Mouse (Mus musculus) cerebellum, adult 2 months (tissue): ENCODE measurements around the gene Rhbdf1. TPM values are rescaled to one million over a fixed set of nuclear protein-coding genes. Genes with fewer than 3 reads are reported as not detected.

Experiments
- DNase-seq, 2 experiments: peaks; one replicate each; pipeline ENCODE4 v3.0.0; 2021
- H3K27ac ChIP-seq: fragments of 200-500 bp; 2 replicates; pipeline ENCODE4 v1.5.1; 2012; ENCODE audit warnings: low read length, control low read depth, inconsistent platforms; ENCODE audit not compliant: insufficient read depth
- H3K27me3 ChIP-seq: fragments of 200-500 bp; 2 replicates; pipeline ENCODE4 v1.6.1; 2012; ENCODE audit warnings: inconsistent platforms, mild to moderate bottlenecking, low read length, moderate library complexity; ENCODE audit not compliant: control insufficient read depth, insufficient read depth
- H3K4me1 ChIP-seq: fragments of 200-500 bp; 2 replicates; pipeline ENCODE4 v1.6.1; 2011; ENCODE audit warnings: low read length; ENCODE audit not compliant: control insufficient read depth, insufficient read depth
- H3K4me3 ChIP-seq: fragments of 200-500 bp; replicated peaks from 2 replicates; pipeline ENCODE3; 2011; ENCODE audit warnings: mild to moderate bottlenecking, low read depth, low read length, control low read depth; ENCODE audit not compliant: insufficient read depth
- CTCF ChIP-seq: fragments of 200-500 bp; IDR thresholded peaks from 2 replicates; pipeline ENCODE4 v1.5.1; 2011; ENCODE audit warnings: low read depth, mild to moderate bottlenecking, control low read depth, low read length, moderate library complexity, borderline replicate concordance; ENCODE audit not compliant: insufficient read depth
- POLR2A ChIP-seq: fragments of 200-500 bp; IDR thresholded peaks from 2 replicates; pipeline ENCODE4 v1.6.1; 2011; ENCODE audit warnings: low read length, control low read depth, borderline replicate concordance; ENCODE audit not compliant: insufficient read depth
- WGBS: fragments of 180-500 bp; shearing (Covaris S2); methylation state at CpG from one replicate; pipeline ENCODE4 v1.1.7; 2018; 5-methylcytosine and 5-hydroxymethylcytosine counted together
- polyA plus RNA-seq: library from polyadenylated mRNA; depleted of rRNA; stranded (reverse); fragments of >200 nt; gene quantifications from 2 replicates; pipeline ENCODE4 v1.2.3, GENCODE M21; 2012

Rhbdf1 gene
- polyA plus RNA-seq, 1 experiment, result 31.3 TPM

DNA sequence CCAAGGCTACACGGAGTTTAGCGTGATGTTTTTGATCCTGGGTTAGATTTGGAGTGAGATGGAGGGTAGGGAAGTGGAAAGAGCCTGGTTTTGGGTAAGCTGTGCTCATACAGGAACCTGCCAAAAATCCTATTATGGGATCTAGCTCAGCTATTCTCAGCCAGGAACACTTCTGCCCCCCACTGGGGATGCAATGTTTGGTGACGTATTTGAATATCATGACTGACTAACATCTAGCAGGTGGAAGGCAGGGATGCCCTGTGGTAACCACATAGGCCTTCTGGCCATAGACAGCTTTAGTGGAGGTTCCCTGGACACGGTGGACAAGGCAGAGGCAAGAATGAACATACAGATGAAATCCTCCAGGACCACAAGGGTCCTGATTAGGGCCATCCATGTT, 8.1 kb upstream of the Rhbdf1 start:
- no peak overlapping the region for H3K4me3 ChIP-seq
- peak; percentile 62 to 84 for DNase-seq

DNA sequence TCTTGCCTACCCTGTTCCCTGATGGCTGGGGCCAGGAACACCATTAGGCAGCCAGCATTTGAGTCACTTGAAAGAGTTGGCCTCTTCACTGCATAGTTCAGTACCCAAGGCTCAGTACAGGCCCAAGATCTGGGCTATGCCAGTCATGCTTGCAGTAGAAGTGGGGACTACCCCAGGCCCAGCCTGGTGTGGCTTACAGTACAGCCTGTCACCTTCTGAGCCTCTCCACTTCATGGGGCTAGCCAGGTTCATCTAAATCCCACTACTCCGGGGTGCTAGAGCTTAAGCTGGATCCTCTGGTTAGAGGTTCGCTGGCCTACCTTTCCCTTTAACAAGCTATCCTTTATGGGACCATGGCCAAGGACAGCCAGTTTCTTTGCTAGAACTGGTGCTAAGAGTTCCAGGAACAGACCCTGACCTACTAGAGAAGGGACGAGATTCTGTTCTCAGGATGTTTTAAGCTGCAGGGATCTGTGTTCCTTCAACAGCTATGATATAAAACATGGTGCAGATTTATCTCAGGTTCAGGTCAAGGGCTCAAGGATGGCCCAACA, 6.3 kb upstream of the Rhbdf1 start:
- H3K27me3 ChIP-seq, result no peaks in the 10 kb centered on the region
- DNase-seq, result peak in 1 of 2 experiments; percentile 26
- H3K4me1 ChIP-seq, result peaks cover 44% of the 10 kb centered on the region
- 0 out of 2 replicates have a peak overlapping the region, but pooled peaks have one; percentile 11 for H3K27ac ChIP-seq
- H3K4me3 ChIP-seq, result no peak overlapping the region
- 88% methylated on average over 3 of the region's 3 CpGs for WGBS
- TF ChIP-seq CTCF (no peak), POLR2A (no peak)

More for the DNA sequence above, 8.1 kb upstream of the Rhbdf1 start:
- H3K4me1 ChIP-seq, result peaks cover 56% of the 10 kb centered on the region
- H3K27me3 ChIP-seq, result no peaks in the 10 kb centered on the region
- peak overlapping the region; percentile 62 for H3K27ac ChIP-seq
- TF ChIP-seq CTCF (no peak), POLR2A (no peak)
- WGBS, result 12% methylated on average over 4 of the region's 4 CpGs

DNA sequence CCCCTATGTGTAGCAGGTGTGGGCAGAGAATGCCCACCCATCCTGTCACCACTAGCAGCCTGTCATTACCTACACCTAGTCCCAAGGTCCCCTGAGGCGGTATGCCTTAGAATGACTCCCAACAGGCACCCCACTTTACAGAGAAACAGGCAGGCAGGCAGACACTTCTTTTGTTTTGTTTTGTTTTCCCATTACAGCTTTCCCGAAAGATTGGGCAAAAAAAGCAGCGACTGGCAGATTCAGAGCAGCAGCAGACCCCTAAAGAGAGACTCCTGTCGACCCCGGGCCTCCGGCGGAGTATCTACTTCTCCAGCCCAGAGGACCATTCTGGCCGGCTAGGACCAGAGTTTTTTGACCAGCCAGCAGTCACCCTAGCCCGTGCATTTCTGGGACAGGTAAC, 5.5 kb upstream of the Rhbdf1 start:
- no peak for TF ChIP-seq POLR2A
- TF ChIP-seq CTCF, result no peak
- no peak for DNase-seq
- Histone ChIP-seq H3K4me3 (no peak overlapping the region), H3K27me3 (no peaks in the 10 kb centered on the region), H3K27ac (peak overlapping the region; percentile 90), H3K4me1 (peaks cover 41% of the 10 kb centered on the region)
- 62% methylated on average over 9 of the region's 9 CpGs for WGBS

DNA sequence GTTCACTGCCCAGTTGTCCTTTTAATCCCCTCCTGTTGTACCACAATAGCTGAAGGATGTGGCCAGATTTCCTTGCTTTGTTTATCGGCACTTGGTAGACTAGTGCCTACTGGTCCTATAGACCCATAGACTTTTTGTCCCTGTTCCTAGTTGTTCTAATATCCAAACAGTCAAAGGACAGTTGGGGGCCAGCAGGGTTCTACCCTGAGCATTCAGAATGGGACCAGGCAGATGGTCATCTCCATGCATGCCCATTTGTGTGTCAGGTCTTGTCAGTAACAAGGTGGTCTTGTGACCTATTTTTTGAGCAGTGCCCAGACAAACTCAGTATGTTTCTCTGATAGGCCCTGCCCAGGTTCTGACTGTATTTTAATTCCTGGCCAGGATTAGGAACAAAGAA, 4.9 kb upstream of the Rhbdf1 start:
- no peaks in the 10 kb centered on the region for H3K27me3 ChIP-seq
- WGBS, result 0% methylated on average over 1 of the region's 1 CpGs
- peak in 1 of 2 experiments; percentile 76 for DNase-seq
- peak overlapping the region; percentile 90 for H3K27ac ChIP-seq
- H3K4me3 ChIP-seq, result peak overlapping the region; percentile 61
- peaks cover 44% of the 10 kb centered on the region for H3K4me1 ChIP-seq
- TF ChIP-seq POLR2A (no peak), CTCF (no peak)

DNA sequence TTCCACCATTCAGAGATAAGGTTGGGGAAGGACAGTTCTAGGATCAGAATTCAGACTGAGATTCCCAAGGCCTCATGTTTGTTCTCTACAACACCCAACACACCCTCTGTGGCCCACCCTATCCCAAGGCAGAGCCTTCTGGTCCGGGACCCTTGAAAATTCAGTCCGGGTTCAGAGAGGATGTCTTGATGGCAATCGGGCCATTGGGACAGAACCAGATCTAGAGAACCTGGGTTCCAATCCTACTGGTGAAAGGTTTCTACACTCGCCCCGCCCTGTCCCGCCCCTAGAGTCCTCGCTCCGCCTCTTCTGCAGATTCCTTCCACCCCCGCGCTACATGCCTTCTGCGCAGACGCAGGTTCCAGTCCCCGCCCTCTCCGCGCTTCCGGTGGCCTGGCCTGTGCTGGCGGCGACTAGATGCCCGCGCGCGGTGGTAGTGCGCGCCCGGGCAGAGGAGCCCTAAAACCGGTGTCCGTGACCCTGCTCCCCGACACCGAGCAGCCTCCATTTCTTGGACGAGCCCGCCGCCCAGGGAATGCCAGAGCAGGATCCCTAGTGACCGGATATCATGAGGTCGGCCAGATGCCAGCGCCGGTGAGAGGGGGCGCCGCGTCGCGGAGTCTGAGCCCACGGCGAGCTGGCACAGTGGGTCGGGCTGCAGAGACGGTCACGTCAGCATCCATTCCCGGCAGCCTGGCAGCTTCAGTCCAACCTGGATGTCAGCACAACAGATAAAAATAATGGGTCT, 4.2 kb upstream of the Rhbdf1 start, which contains the start of gene Mpg:
TSS of gene Mpg (plus strand) at position 382 of the 748 bp plus-strand sequence.
- Histone ChIP-seq H3K27me3 (no peaks in the 10 kb centered on the region), H3K4me1 (peaks cover 43% of the 10 kb centered on the region), H3K4me3 (peak within 1 kb of the TSS; percentile 61), H3K27ac (peak within 1 kb of the TSS; percentile 90)
- peak; percentile 92 for DNase-seq
- WGBS, result 5% methylated on average over 47 of the region's 47 CpGs
- TF ChIP-seq CTCF (no peak), POLR2A (peak; percentile 87)

DNA sequence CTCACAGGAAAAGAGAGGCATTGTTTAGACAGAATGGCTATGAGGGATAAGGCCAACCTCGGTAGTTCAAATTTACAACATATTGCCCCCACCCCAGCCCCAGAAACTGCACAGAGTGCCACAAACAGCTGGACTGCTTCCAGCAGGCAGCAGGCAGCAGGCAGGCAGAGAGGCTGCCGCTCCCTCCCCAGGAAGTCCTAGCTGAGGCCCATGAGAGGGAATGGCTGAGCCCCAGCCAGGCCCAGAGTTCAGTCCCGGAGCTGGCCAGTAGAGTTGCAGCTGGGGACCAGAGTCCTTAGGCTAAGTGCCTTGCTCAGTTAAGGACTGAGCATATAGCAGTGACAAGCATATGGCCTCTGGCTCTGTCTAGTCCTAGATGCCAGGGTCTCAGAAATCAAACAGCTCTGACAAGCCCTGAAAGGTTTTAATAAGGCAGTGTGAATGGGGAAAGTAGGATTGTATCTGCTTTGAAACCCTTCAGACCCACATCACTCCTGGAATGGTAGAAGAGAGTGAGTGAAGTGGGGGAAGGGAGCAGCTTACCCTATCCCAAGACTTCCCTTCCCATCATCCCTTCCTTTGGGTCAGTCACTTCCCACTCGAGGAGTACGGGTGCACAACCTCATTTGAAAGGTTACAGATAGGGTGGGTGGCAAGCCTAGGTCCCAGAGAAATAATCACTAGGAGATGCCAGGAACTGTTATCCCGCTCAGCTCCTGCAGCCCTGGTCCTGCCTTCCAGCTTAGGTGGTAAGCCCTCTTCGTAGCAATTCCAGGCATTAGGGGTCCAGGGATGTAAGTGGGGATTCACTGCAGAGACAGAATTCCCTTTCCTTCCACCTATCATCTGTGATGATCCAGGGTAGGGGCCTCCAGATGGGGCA, 3.4 kb upstream of the Rhbdf1 start:
- peak in 1 of 2 experiments; percentile 28 for DNase-seq
- no peak for TF ChIP-seq POLR2A
- TF ChIP-seq CTCF, result no peak
- peaks cover 37% of the 10 kb centered on the region for H3K4me1 ChIP-seq
- 0 out of 2 replicates have a peak overlapping the region, but pooled peaks have one; percentile 12 for H3K27ac ChIP-seq
- no peak overlapping the region for H3K4me3 ChIP-seq
- WGBS, result 59% methylated on average over 7 of the region's 7 CpGs
- H3K27me3 ChIP-seq, result no peaks in the 10 kb centered on the region

DNA sequence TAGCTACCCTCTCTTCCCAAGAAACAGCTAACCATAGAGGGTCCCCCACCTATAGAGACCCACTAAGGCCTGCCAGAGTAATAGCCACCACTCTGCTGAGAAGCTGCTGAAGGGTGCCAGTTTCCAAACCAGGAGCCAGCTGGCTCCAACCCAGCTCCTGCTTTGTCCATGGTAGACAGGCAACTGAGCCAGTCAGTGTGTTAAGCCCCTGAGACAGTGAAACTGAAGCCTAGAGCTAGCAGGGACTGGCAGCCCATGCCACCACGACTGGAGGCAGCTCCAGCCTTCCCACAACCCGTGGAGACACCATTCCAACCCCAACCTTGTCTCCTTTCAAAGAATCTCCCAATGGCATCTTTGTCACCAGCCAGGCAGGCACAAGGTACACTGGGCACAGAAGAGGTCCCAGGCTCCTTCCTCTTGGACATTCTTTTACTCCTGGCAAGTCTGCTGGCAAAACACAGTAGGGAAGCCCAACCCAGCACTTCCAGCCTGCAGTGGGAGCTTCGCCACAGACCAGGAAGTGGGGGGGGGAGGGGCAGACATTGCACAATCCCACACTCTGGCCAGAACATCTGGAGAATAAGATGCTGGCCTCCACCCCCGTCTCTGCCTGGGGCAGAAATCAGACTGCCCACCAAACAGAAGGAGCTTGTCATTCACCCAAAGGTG, 2.5 kb upstream of the Rhbdf1 start:
- DNase-seq, result peak in 1 of 2 experiments; percentile 37
- 27% methylated on average over 4 of the region's 4 CpGs for WGBS
- TF ChIP-seq POLR2A (no peak), CTCF (no peak)

More for the DNA sequence above, 2.5 kb upstream of the Rhbdf1 start:
- no peaks in the 10 kb centered on the region for H3K27me3 ChIP-seq
- peaks cover 28% of the 10 kb centered on the region for H3K4me1 ChIP-seq
- H3K4me3 ChIP-seq, result no peak overlapping the region
- H3K27ac ChIP-seq, result peak overlapping the region; percentile 12; the same call in 1 of the 2 replicates
